Mouse (Mus musculus): ENCODE results near the gene Lsm7.

GRCm38 (mm10) chr10:80822528-80822927, 32.5 kb downstream of the Lsm7 start:
- TF ChIP-seq GATA1 (IDR thresholded peaks at IDR 0.05; ENCODE audit: borderline replicate concordance, low read length) (no peak), FLI1 (IDR thresholded peaks at IDR 0.05; ENCODE audit: low read length) (no peak)
